Mouse (Mus musculus) midbrain, embryonic 13.5 days (tissue): ENCODE measurements at regions not wholly inside any gene's neighbourhood (a gene's known extent, or its start where the extent isn't known, plus 50 kb on each side); places are given as distances from the start of the nearest gene placed in this dataset.

Source experiments
- ATAC-seq: fragments of 200-750 bp; cut with Nextera tagmentation; 2 replicates; pipeline ENCODE4 v1.8.0; 2017; ENCODE audit warnings: mild to moderate bottlenecking, moderate TSS enrichment, moderate library complexity
- H3K27ac ChIP-seq: fragments of 300-500 bp; sonication (generic); 2 replicates; pipeline ENCODE4 v1.5.1; 2015; ENCODE audit warnings: inconsistent platforms, mild to moderate bottlenecking, moderate library complexity
- H3K27me3 ChIP-seq: fragments of 300-500 bp; sonication (generic); 2 replicates; pipeline ENCODE4 v1.6.1; 2015; ENCODE audit warnings: mild to moderate bottlenecking, inconsistent platforms
- H3K36me3 ChIP-seq: fragments of 300-500 bp; sonication (generic); 2 replicates; pipeline ENCODE4 v1.6.1; 2015; ENCODE audit warnings: mild to moderate bottlenecking, inconsistent platforms
- H3K4me1 ChIP-seq: fragments of 300-500 bp; sonication (generic); replicated peaks from 2 replicates; pipeline ENCODE4 v1.6.1; 2015; ENCODE audit warnings: inconsistent platforms
- H3K4me2 ChIP-seq: fragments of 300-500 bp; sonication (generic); replicated peaks from 2 replicates; pipeline ENCODE4 v1.6.1; 2015; ENCODE audit warnings: moderate library complexity, mild to moderate bottlenecking, inconsistent platforms
- H3K4me3 ChIP-seq: fragments of 300-500 bp; sonication (generic); replicated peaks from 2 replicates; pipeline ENCODE4 v1.5.1; 2015; ENCODE audit warnings: mild to moderate bottlenecking, inconsistent platforms
- H3K9ac ChIP-seq: fragments of 300-500 bp; sonication (generic); replicated peaks from 2 replicates; pipeline ENCODE4 v1.6.1; 2015; ENCODE audit warnings: mild to moderate bottlenecking, inconsistent platforms
- H3K9me3 ChIP-seq: fragments of 300-500 bp; sonication (generic); 2 replicates; pipeline ENCODE4 v1.6.1; 2016; ENCODE audit warnings: mild to moderate bottlenecking, inconsistent platforms
- WGBS: fragments of 180-500 bp; shearing (Covaris S2); methylation state at CpG from one replicate; pipeline ENCODE4 v1.1.7; 2015; 5-methylcytosine and 5-hydroxymethylcytosine counted together

GRCm38 (mm10) chr3:137156250-137156975, 184.5 kb upstream of the Emcn start:
- Histone ChIP-seq H3K4me3 (no peak overlapping the region), H3K4me1 (peaks cover 23% of the 10 kb centered on the region), H3K9ac (no peak overlapping the region), H3K27ac (0 out of 2 replicates have a peak overlapping the region, but pooled peaks have one; percentile 21), H3K4me2 (no peak overlapping the region), H3K27me3 (no peaks in the 10 kb centered on the region), H3K9me3 (no peaks in the 10 kb centered on the region), H3K36me3 (no peaks in the 10 kb centered on the region)
- WGBS, result 60% methylated on average over 11 of the region's 11 CpGs
- 0 out of 2 replicates have a peak, but pooled peaks have one; percentile 14 for ATAC-seq

- Histone ChIP-seq H3K27me3 (no peaks in the 10 kb centered on the region), H3K27ac (no peak overlapping the region), H3K36me3 (no peaks in the 10 kb centered on the region), H3K9me3 (no peaks in the 10 kb centered on the region), H3K4me1 (no peaks in the 10 kb centered on the region), H3K4me3 (no peak overlapping the region), H3K4me2 (no peak overlapping the region), H3K9ac (no peak overlapping the region)
- ATAC-seq, result no peak
- WGBS, result 30% methylated on average over 1 of the region's 1 CpGs
These were observed 151.8 kb upstream of the Emcn start for GRCm38 (mm10) chr3:137189035-137189434.

- 88% methylated on average over 5 of the region's 5 CpGs for WGBS
- no peaks in the 10 kb centered on the region for H3K9me3 ChIP-seq
- H3K36me3 ChIP-seq, result no peaks in the 10 kb centered on the region
- no peaks in the 10 kb centered on the region for H3K4me1 ChIP-seq
- no peak overlapping the region for H3K4me3 ChIP-seq
- H3K27ac ChIP-seq, result no peak overlapping the region
- H3K4me2 ChIP-seq, result no peak overlapping the region
- no peak for ATAC-seq
- no peaks in the 10 kb centered on the region for H3K27me3 ChIP-seq
- no peak overlapping the region for H3K9ac ChIP-seq
These were observed 150.4 kb upstream of the Emcn start for GRCm38 (mm10) chr3:137190489-137190888.

GRCm38 (mm10) chr3:137191009-137191408, 149.9 kb upstream of the Emcn start:
- ATAC-seq, result no peak
- no peaks in the 10 kb centered on the region for H3K9me3 ChIP-seq
- no peak overlapping the region for H3K4me3 ChIP-seq
- H3K27ac ChIP-seq, result no peak overlapping the region
- H3K4me1 ChIP-seq, result no peaks in the 10 kb centered on the region
- no peaks in the 10 kb centered on the region for H3K27me3 ChIP-seq
- H3K4me2 ChIP-seq, result no peak overlapping the region
- 85% methylated on average over 4 of the region's 4 CpGs for WGBS
- H3K36me3 ChIP-seq, result no peaks in the 10 kb centered on the region
- no peak overlapping the region for H3K9ac ChIP-seq

GRCm38 (mm10) chr3:137193873-137194272, 147.0 kb upstream of the Emcn start:
- Histone ChIP-seq H3K9ac (no peak overlapping the region), H3K4me1 (no peaks in the 10 kb centered on the region), H3K4me2 (no peak overlapping the region), H3K4me3 (no peak overlapping the region), H3K27ac (no peak overlapping the region), H3K9me3 (no peaks in the 10 kb centered on the region), H3K27me3 (no peaks in the 10 kb centered on the region), H3K36me3 (no peaks in the 10 kb centered on the region)
- WGBS, result 87% methylated on average over 1 of the region's 1 CpGs
- ATAC-seq, result no peak

GRCm38 (mm10) chr3:137211667-137212066, 129.2 kb upstream of the Emcn start:
- H3K36me3 ChIP-seq, result no peaks in the 10 kb centered on the region
- 54% methylated on average over 3 of the region's 3 CpGs for WGBS
- no peak for ATAC-seq
- H3K27ac ChIP-seq, result no peak overlapping the region
- no peak overlapping the region for H3K4me3 ChIP-seq
- H3K9ac ChIP-seq, result no peak overlapping the region
- no peaks in the 10 kb centered on the region for H3K9me3 ChIP-seq
- H3K27me3 ChIP-seq, result no peaks in the 10 kb centered on the region
- no peaks in the 10 kb centered on the region for H3K4me1 ChIP-seq
- no peak overlapping the region for H3K4me2 ChIP-seq

- Histone ChIP-seq H3K9ac (no peak overlapping the region), H3K27ac (no peak overlapping the region), H3K36me3 (no peaks in the 10 kb centered on the region), H3K4me2 (no peak overlapping the region), H3K4me3 (no peak overlapping the region), H3K4me1 (no peaks in the 10 kb centered on the region), H3K9me3 (no peaks in the 10 kb centered on the region), H3K27me3 (no peaks in the 10 kb centered on the region)
- no peak for ATAC-seq
- 97% methylated on average over 1 of the region's 1 CpGs for WGBS
These were observed 124.8 kb upstream of the Emcn start for GRCm38 (mm10) chr3:137216036-137216435.

- no peak for ATAC-seq
- H3K27ac ChIP-seq, result no peak overlapping the region
- H3K27me3 ChIP-seq, result no peaks in the 10 kb centered on the region
- no peak overlapping the region for H3K4me3 ChIP-seq
- H3K4me1 ChIP-seq, result no peaks in the 10 kb centered on the region
- no peak overlapping the region for H3K9ac ChIP-seq
- H3K36me3 ChIP-seq, result no peaks in the 10 kb centered on the region
- H3K4me2 ChIP-seq, result no peak overlapping the region
- H3K9me3 ChIP-seq, result no peaks in the 10 kb centered on the region
These were observed 123.6 kb upstream of the Emcn start for GRCm38 (mm10) chr3:137217245-137217644.

- Histone ChIP-seq H3K4me1 (no peaks in the 10 kb centered on the region), H3K4me3 (no peak overlapping the region), H3K27ac (no peak overlapping the region), H3K9ac (no peak overlapping the region), H3K4me2 (no peak overlapping the region), H3K9me3 (no peaks in the 10 kb centered on the region), H3K27me3 (no peaks in the 10 kb centered on the region), H3K36me3 (no peaks in the 10 kb centered on the region)
- 94% methylated on average over 5 of the region's 5 CpGs for WGBS
- ATAC-seq, result no peak
These were observed 122.9 kb upstream of the Emcn start for GRCm38 (mm10) chr3:137217926-137218325.

- H3K27ac ChIP-seq, result no peak overlapping the region
- ATAC-seq, result no peak
- H3K4me1 ChIP-seq, result no peaks in the 10 kb centered on the region
- 93% methylated on average over 1 of the region's 1 CpGs for WGBS
- H3K9ac ChIP-seq, result no peak overlapping the region
- no peak overlapping the region for H3K4me2 ChIP-seq
- no peaks in the 10 kb centered on the region for H3K9me3 ChIP-seq
- no peaks in the 10 kb centered on the region for H3K36me3 ChIP-seq
- H3K27me3 ChIP-seq, result no peaks in the 10 kb centered on the region
- H3K4me3 ChIP-seq, result no peak overlapping the region
These were observed 114.7 kb upstream of the Emcn start for GRCm38 (mm10) chr3:137226151-137226550.

- 76% methylated on average over 5 of the region's 5 CpGs for WGBS
- no peak overlapping the region for H3K27ac ChIP-seq
- no peaks in the 10 kb centered on the region for H3K27me3 ChIP-seq
- H3K4me3 ChIP-seq, result no peak overlapping the region
- H3K4me2 ChIP-seq, result no peak overlapping the region
- H3K9ac ChIP-seq, result no peak overlapping the region
- ATAC-seq, result no peak
- H3K36me3 ChIP-seq, result no peaks in the 10 kb centered on the region
- H3K9me3 ChIP-seq, result no peaks in the 10 kb centered on the region
- no peaks in the 10 kb centered on the region for H3K4me1 ChIP-seq
These were observed 113.6 kb upstream of the Emcn start for GRCm38 (mm10) chr3:137227122-137227838.

- no peak overlapping the region for H3K4me3 ChIP-seq
- no peak for ATAC-seq
- no peaks in the 10 kb centered on the region for H3K9me3 ChIP-seq
- no peak overlapping the region for H3K9ac ChIP-seq
- no peaks in the 10 kb centered on the region for H3K36me3 ChIP-seq
- no peak overlapping the region for H3K27ac ChIP-seq
- 89% methylated on average over 5 of the region's 5 CpGs for WGBS
- no peak overlapping the region for H3K4me2 ChIP-seq
- H3K4me1 ChIP-seq, result no peaks in the 10 kb centered on the region
- H3K27me3 ChIP-seq, result no peaks in the 10 kb centered on the region
These were observed 112.5 kb upstream of the Emcn start for GRCm38 (mm10) chr3:137228416-137228815.
